Mouse (Mus musculus): ENCODE data around the gene Prmt6. TPM values are rescaled to one million over a fixed set of nuclear protein-coding genes. Genes with fewer than 3 reads are reported as not detected.
A peak's percentile ranks its signal among the peaks of the same experiment; 100 is the strongest.

Prmt6 gene
- total RNA-seq (2021) = 10 to 100 TPM; 16.2 to 18.0 TPM
- long read RNA-seq, experiment 1, transcript Prmt6-202 (2 exons, 3,059 nt) = minor isoform, 7 of 19 reads
- long read RNA-seq, experiment 1, transcript Prmt6-201 (1 exons, 2,450 nt) = major isoform, 11 of 19 reads
- long read RNA-seq, experiment 1, partial matches to known transcripts = 0 of 19 reads
- long read RNA-seq, experiment 1, other reads (novel, unspliced or antisense) = 1 of 19 reads
- long read RNA-seq, experiment 2, transcript Prmt6-202 (2 exons, 3,059 nt) = major isoform, 11 of 19 reads
- long read RNA-seq, experiment 2, transcript Prmt6-201 (1 exons, 2,450 nt) = minor isoform, 8 of 19 reads
- long read RNA-seq, experiment 2, partial matches to known transcripts = 0 of 19 reads
- long read RNA-seq, experiment 2, other reads (novel, unspliced or antisense) = 0 of 19 reads

DNA sequence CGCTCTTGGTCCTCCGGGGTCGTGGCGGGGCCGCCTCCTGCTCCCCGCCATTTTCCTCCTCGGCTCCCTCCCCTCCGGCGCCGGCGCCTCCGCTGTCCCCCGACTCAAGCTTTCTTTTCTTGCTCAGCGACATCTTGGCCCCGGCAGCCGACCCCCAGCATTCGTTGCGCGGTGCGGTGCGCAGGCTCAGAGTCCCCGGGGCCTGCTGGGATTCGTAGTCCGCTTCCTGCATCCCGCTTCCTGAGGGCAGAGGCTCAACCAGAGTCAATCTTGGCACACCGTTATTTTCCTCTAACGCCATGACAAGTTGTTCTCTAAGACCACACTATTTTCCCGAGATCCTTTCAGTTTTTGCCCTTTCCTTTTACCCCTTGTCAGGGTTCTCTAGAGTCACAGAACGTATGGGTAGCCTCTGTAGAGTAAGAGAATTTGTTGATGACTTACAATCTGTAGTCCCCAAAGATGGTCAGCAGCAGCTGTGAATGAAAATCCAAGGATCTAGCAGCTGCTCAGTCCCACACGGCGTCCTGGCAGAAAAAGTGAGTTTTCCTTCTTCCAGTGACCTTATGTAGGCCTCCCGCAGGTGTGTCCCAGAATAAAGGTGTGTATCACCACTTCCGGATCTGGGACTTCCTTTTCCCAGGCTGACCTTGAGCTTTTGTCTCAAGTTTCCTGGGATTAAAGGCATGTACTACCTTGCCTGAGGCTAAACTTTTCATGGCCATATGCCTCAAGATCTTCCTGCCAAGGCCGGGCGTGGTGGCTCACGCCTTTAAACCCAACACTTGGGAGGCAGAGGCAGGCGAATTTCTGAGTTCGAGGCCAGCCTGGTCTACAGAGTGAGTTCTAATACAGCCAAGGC is at the start of gene Prmt6:
TSS of gene Prmt6 (minus strand) at position 160 of the 862 bp plus-strand sequence.
- TF ChIP-seq CTCF (conservative IDR thresholded peaks at IDR 0.05) = no peak
- Histone ChIP-seq H3K4me3 (peak within 1 kb of the TSS; percentile 89), H3K27ac (peak within 1 kb of the TSS; percentile 98)
- peak; percentile 93 for DNase-seq (ENCODE audit: low spot score in 2 of 2)

- H3K4me3 ChIP-seq = no peak overlapping the region
- no peak for TF ChIP-seq CTCF (conservative IDR thresholded peaks at IDR 0.05)
- no peak for DNase-seq (ENCODE audit: low spot score in 2 of 2)
- no peak overlapping the region for H3K27ac ChIP-seq
Measured at GRCm38 (mm10) chr3:110290485-110291045, 39.8 kb upstream of the Prmt6 start.

DNA sequence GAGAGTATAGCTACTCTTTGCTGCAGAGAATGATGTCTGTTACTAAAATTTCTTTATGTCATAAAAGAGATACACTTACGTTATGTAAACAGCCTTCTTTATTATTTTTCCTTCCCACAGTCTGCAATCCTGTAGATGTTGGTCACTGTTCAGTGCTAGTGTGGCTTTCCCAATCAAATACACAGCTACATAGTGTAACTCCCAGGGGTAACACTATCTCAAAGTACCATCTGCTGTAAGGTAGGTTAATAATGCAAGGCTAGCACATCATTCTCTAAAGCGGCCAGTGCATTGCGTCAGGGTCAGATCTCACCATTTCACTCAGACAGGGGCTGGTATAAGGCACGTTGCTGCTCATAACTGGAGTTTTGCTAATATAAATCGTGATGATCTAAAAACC is 31.9 kb upstream of the Prmt6 start:
- TF ChIP-seq CTCF (conservative IDR thresholded peaks at IDR 0.05) = no peak
- Histone ChIP-seq H3K27ac (no peak overlapping the region), H3K4me3 (no peak overlapping the region)
- no peak for DNase-seq (ENCODE audit: low spot score in 2 of 2)

GRCm38 (mm10) chr3:110267790-110268189 is 17.0 kb upstream of the Prmt6 start:
- no peak for TF ChIP-seq CTCF (conservative IDR thresholded peaks at IDR 0.05)
- Histone ChIP-seq H3K27ac (no peak overlapping the region), H3K4me3 (no peak overlapping the region)
- no peak for DNase-seq (ENCODE audit: low spot score in 2 of 2)

DNA sequence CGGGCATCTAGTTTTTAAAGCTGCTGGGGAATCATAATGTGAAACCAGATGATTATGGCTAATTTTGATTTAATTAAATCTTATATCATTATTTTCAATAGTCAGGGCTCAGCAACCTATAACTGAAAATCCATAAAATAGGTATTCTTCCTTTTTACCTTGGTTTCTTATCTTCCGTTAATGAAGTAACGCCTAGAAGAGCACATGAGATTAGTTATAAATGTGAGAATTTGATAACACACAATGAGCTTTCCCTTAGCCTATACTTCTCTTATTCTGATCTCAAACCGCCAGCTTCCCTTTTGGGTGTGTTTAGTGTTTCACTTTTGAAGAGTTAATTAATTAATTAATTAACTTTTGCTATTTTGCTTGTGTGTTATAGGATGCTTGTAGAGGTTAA is 2.3 kb upstream of the Prmt6 start:
- DNase-seq (ENCODE audit: low spot score in 2 of 2) = no peak
- TF ChIP-seq CTCF (conservative IDR thresholded peaks at IDR 0.05) = no peak
- Histone ChIP-seq H3K27ac (no peak overlapping the region), H3K4me3 (no peak overlapping the region)

DNA sequence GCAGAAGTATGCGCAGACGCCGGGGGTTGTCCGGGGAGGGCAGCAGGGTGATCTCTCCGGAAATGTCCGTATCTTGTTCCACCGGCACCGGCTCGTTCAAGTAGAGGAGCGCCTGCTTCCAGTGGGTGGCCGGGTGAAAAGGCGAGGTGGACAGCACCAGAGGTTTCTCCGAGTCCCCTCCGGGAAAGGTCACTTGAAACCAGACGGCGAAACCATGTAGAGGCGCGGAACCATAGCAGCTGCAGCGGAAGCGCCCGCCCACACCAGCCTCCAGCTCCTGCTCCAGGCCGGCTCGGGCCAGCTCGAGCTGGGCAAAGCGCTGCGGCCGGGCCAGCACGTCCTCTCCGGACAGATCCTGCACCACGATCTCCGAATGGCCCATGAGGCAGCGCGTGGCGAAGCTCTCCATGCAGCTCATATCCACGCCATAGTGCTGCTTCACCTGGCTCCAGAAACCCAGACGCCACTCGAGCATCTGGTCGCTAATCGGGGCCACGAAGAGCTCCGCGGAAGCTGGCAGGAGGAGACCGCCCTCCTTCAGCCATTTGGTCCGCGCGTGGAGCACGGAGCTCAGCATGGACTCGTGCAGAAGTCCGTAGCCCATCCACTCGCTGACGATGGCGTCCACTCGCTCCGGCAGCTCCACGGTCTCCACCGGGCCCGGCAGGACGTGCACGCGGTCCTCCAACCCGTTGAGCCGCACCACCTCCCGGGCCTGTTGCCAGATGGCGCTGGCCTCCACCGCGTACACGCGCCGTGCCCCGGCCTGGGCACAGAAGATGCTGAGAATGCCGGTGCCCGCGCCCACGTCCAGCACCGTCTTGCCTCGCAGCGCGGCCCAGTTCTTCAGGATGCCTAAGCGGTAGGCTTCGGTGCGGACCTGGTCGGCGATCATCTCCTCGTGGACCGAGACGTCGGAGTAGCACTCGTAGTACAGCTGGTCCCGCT is 633 bp downstream of the Prmt6 start:
- H3K4me3 ChIP-seq = peak overlapping the region; percentile 89
- H3K27ac ChIP-seq = peak overlapping the region; percentile 98
- peak; percentile 56 to 69 for DNase-seq (ENCODE audit: low spot score in 2 of 2)
- TF ChIP-seq CTCF (conservative IDR thresholded peaks at IDR 0.05) = no peak

GRCm38 (mm10) chr3:110236819-110237463 is 13.9 kb downstream of the Prmt6 start:
- Histone ChIP-seq H3K4me3 (no peak overlapping the region), H3K27ac (no peak overlapping the region)
- no peak for TF ChIP-seq CTCF (conservative IDR thresholded peaks at IDR 0.05)
- no peak for DNase-seq (ENCODE audit: low spot score in 2 of 2)

Other genes starting within 250 kb of the Prmt6 start
- 10 to 100 TPM; 35.8 to 39.8 TPM for gene Ntng1, start 107.0 kb downstream of the Prmt6 start, total RNA-seq (2021)